Mouse (Mus musculus) yolk sac, embryonic 10.5 days (tissue): ENCODE measurements at regions not wholly inside any gene's neighbourhood (a gene's known extent, or its start where the extent isn't known, plus 50 kb on each side); places are given as distances from the start of the nearest gene placed in this dataset.

Experiments used
- DNase-seq: peaks from one replicate; pipeline ENCODE4 v3.0.0-alpha.2; 2017; ENCODE audit warnings: low spot score

DNA sequence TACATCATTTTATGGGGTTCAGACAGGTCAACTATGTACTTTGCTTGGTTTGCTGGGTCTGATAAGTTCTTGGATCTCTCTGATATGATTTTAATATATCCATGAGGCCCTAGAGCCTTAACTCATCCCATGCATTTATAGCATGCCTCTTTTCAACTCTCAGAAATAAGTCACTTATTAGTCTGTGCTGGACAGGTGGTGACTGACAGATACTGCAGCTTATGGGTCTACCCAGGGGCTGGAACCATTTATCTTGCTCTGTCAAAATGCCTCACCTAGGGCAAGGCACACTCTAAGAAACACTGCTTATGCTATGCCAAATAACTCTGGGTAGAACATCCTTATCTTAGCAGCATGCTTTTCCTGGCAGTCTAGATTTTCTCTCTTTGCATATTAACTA lies 225.6 kb downstream of the Mbnl1 start:
- DNase-seq = no peak

DNA sequence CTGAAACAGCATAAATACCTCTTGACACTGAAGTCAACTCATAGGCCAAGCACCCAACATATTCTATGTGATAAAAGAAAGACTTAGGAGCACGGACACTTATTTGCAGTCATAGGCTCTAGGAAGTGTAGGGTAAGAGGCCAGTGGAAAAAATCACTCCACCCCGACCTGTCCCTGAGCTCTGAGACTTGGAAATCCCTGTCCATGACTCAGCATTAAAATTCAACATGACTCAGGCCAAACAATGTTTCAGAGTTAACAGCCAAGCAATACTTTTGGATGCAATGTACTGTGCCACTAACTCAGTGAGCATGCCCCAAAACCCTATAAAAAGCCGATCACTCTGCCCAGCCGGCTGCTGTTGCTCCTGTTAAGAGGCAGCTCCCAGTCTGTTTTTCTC lies 234.5 kb downstream of the Mbnl1 start:
- no peak for DNase-seq

DNA sequence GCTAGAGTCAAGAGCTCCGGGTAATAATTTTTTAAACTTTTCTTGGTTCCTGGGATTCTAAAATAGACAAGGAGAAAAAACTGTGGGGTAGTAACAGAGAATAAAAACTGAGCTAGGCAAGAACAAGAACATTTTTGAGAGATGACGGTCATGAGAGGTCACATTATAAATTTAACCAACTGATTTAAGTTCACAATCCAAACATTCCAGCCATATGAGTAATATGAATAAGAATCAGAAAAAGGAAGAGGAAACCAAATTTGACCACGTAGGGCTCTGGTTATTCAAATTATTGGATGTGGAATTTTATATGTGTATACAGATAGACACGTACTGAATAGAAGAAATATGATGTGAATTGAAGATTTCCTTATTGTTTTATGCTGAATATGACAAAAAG lies 240.3 kb downstream of the Mbnl1 start:
- no peak for DNase-seq

DNA sequence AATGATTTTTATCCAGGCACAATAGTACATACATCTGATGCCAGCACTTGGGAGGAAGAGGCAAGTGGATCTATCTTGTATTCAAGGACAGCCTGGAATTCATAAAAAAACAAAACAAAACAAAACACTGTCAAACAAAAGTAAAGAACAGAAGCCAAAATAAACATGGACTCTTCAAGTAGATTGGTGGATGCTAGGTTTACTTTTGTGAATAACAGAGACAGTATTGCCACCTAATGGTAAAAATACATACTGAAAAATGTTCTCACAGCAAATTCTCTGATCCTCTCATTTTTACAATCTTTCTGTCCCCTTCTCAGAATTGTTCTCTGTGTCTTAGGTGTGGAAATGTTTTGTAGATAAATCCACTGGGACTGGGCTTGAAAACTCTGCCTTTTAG lies 247.7 kb downstream of the Mbnl1 start:
- no peak for DNase-seq

DNA sequence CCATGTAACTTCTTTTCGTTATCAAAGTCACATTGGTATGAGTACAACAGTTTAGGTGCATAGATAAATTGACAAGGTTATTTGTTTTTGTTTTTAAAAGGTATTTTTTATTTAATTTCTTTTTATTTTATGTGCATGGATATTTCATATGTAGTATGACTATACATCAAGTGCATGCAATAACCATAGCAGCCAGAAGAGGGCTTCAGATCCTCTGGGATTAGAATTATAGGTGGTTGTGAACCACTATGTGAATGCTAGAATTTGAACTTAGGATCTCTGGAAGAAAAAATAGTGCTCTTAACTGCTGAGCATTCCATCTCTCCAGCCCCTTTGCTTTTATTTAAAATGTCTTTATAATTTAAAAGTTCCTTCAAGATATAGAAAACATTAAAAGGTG lies 258.7 kb downstream of the Mbnl1 start:
- no peak for DNase-seq

DNA sequence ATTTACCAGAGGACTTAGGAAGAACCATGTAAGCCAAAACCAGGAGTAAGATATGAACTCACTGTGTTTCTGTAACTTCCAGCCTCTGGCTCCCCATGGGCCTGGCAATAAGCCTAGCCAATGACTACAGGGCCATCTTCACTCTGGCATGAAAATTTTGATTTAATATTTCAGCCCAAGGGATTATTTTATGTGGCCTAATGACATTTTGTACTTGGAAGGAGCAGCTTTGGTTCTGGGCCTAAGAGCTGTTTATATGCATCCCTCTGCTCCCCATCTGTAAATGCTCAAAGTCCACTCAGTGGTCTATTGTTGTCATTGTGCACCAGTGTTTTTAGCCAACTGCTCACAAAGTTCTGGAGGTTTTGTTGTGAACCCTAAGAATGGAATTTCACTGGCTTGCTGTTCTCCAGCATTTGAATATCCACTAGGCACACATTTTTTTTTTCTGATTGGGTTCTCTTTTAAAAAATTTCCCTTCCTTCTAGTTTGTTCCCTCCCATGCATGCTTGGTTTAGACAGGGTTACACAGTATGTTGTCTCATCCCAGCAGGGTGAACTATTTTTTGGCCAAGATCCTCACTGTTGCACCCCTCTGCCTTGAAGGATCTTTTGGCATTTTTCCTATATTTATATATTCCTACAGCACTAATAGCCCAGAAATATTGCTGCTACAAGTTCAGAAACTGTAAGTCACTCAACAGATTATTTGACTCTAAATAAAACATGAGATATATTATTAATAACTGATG lies 261.9 kb upstream of the P2ry1 start:
- DNase-seq = no peak

DNA sequence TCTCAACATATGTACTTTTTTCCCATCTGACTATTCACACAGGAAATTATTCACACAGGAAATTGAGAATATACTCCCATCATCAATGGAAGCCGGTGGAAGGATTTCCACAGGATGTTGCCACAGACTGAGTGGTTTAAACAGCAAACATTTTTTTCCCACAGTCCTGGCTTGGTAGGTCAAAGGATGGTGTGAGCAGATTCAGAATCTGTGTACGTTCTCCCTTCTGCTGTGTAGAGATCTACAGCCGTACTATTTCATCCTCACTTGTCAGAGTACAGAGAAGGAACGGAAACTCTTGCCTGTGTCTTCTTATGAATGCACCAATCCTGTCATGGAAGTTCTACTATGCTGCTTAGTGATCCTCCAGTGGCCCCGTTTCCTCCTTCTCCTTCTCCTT lies 261.2 kb upstream of the P2ry1 start:
- no peak for DNase-seq

DNA sequence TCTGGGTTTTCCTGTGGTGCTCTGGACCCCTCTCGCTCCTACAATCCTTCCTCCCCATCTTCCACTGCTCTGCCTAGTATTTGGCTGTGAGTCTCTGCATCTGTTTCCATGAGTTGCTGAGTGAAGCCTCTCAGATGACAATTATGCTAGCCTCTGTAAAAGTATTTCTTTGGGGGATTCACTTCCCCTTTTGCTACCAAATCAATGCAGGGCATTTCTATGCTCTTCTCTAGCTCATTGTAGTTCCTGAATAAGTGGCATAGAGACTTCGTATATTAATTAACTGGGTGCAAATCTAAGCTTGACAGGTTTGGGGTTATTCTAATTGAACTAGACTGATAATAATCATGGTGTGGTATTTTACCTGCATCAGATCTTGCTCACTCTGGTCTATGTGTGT lies 260.4 kb upstream of the P2ry1 start:
- no peak for DNase-seq

DNA sequence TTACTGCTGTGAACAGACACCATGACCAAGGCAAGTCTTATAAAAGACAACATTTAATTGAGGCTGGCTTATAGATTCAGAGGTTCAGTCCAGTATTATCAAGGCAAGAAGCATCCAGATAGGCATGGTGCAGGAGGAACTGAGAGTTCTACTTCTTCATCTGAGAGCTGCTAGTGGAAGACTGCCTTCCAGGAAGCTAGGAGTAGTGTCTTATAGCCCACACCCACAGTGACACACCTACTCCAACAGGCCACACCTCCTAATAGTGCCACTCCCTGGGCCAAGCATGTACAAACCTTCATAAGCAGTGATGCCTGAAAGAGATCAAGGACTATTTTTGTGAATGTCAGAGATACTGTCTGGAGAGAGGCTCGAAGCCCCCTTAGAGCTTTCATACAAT lies 257.5 kb upstream of the P2ry1 start:
- no peak for DNase-seq

DNA sequence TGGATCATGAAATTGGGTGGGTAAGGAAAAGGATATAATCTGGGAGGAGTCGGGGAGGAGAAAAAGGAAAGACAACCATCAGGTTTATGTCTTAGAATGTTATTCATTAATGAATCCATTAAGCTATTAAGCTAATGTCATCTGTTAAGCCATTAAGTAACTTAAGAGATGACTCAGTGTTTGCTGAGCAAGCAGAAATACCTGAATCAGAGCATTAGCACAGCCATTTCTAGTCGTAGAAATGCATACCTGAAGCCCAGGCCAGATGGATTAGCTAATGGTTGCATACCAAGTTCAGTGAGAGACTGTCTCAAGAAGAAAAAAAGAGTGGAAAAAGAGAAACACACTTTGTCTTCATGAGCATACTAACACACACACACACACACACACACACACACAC lies 244.0 kb upstream of the P2ry1 start:
- no peak for DNase-seq

DNA sequence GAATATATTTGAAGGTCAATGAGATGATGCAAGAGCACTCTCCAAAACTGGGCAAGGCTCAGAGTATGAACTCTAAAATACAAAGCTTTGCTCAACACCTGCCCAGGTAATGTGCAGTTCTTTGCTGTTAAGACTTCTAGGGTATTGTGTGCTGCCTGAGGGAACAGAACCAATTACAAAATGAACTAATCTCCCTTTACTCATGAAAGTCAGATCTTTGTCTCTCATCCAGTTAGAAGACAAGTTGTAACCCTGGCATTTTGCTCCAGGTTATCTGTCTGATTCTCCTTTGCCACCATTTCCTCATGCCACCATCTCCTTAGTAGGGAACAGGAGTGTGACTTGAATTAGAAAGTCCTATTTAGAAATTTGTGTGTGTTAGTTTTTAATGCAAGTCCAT lies 243.5 kb upstream of the P2ry1 start:
- DNase-seq = no peak

DNA sequence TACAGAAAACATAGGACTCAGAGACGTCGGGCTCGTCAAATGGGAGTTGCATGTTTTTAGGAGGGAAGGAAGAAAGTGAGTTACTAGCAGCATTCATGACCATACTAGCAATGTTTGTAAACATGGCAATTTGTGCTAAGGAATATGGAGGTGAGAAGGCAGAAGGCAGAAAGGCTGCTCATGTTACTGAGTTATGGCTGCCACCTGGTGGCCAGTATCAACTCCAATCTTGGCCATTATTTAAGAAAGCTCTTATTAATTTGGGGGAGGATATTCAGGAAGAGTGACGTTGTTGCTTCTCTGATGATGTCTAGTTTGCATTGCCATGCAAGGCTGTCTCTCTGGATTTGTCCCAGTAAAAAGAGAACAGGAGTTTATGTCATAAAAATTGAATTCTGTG lies 239.7 kb upstream of the P2ry1 start:
- DNase-seq = no peak

DNA sequence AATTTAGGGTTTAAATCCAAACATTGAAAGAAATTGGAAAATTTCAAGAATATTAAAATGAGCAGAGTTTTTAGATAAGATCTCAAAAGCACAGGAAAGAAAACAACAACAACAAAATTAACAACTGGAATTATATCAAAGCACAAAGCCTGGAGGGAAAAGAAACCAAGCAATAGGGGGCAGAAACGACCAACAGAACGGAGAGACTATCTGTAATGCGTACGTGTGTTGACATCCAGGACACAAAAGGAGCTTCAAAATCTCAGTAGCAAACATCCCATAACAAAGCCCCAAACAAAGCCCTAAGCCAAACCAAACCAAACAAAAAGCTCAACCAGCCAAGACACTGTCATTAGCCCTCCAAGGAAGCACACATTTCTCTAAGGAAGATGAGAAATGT lies 237.5 kb upstream of the P2ry1 start:
- DNase-seq = no peak

DNA sequence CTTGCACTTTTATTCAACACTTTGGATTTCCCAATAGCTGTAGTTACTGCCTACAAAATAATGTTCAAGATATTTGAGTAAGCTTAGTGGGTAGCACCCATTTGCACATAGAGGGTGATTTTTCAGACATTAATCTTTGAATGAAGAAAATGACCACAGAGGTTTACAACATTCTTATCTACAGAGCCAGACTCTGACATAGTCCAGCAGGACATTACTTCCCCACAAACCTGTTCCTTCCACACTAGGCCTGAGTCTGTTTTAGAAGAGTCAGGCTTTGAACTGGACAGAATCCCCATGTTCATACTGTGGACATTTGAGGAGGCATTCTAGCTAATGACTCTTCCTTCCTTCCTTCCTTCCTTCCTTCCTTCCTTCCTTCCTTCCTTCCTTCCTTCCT lies 233.6 kb upstream of the P2ry1 start:
- no peak for DNase-seq

DNA sequence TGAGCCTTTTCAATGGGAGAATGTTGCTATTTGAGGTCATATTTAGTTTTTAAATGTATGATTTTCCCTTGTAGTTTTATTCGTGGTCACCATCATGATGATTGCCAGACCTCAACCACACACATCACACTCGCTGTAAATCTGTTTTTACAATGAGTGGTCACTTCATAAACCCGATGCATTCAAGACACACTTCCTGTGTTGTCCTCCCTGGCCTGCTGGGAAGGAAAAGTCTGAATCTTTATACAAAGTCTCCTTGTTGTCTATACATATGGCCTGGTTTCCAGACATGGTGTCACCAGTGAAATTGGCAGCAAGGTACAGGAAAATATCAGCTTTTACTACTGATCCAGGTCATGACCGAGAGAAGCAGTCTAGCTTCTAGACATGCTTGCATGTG lies 230.7 kb upstream of the P2ry1 start:
- DNase-seq = no peak

DNA sequence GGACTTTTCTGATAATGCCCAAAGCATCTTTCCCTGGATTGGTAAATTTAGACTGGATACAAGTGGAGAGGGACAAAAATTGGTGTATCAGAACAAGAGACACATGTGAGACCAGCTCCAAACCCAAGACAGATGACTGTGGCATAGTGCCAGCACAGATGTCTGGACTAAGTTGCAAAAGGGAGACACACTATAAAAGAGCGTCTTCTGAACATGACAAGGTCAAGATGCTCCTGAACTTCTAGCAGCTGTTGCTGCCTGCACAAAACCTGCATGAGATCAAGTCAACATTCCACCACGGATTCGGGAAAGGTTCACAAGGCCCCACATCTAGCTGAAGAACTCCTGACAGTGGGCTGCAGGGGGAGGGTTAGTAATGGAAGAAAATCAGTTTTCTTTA lies 229.2 kb upstream of the P2ry1 start:
- no peak for DNase-seq

DNA sequence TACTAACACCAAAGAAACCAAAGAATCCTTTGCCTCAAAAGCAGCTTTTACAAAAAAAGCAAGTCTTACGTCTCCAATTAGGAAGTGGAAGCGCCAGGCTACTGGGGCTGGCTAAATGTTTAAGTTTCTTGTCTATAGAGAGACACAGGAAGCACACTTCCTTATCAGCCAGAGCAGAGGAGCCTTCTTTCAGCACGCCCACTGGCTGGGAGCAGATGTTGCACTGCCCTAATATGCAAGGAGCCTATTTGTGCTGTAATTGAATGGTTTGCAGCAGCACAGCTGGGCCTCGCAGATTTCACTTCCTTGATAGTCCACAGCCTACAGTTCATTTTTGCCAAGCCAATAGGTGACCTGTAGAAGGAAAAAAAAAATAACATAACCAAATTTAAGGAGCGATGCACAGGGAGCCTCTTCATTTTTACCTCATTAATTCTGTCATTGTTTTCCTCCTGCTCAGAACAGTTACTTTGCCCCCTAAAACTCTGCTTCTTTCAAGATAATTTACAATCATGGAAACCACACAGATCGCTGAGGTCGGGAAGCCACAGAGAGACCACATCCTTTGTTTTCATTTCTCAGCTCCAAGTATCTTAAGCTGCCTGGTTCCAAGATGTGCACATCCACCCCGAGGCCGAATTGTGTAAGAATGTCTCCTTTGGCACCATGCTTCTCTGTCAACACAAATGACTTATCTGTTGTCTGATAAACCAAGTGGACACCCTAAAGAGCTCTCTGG lies 217.3 kb upstream of the P2ry1 start:
- peak; percentile 58 for DNase-seq

DNA sequence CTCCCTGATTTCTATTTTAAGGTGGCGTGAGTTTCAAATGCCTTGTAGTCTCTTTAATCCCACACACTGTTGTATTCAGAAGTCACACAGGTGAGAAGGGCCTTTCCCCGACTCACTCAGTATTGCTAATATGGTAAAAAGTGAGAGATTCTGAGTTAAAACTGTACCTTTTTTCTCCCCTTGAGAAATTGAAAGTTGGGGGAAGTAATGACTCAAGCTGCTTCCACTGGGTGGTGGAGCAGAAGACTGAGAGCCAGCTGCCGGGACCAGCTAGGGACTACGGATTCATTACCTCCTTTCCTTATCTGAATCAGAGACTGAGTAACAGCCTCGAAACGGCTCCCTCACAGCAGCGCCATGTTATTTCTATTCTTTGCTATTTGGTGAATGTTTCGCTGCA lies 214.6 kb upstream of the P2ry1 start:
- no peak for DNase-seq

DNA sequence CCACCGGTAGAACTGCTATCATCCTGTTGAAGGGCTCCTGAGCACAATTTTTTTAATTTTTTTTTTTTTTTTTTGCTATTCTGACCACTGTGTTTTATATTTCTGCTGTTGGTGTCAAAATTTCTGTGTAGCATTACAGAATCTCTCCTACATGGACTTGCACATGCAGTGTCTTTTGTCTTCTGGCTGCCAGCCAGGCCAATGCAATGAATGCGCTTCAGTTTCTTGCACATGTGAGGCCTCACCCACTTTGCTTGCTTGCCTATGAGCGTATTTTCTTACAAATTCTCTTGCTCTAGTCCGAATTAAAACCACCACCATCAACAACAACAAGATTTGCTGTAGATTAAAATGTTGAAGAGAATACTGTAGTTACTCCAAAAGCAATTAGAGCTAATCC lies 213.2 kb upstream of the P2ry1 start:
- DNase-seq = no peak

DNA sequence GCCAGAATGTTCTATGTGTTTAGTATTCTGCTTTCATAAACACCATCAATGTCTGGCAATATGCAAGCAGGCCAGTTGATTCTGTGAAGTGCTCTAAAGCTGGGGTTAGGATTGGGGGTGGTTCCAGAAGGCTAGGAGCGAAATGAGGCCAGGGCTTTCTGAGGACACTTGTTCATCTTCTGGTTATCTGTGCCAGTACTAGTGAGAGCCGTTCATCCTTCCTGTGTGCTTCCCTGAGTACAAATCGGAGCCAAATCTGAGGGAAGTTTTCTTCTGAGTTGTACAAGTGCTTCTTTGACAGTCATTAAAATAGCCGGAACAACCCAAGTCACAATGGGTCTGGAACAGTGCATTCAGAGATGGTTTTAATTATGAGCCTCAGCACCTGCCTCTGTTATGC lies 210.4 kb upstream of the P2ry1 start:
- DNase-seq = no peak

DNA sequence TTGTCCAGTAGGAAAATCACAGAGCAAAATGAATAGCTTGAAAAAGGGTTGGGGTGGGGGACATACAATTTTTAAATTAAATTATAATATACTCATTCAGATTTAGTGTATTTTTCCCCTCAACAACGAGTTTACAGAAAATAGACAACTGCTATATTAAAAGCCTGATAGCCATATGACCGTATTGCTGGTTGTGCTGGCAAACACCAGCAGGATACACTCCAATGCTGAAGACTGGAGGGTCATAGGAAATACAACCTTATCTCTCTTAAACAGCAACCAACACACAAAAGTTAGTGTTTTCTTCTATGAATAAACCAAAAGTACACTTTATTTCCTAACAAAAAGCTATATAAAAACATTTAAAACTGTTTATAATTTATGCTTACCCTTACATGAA lies 206.4 kb upstream of the P2ry1 start:
- no peak for DNase-seq

DNA sequence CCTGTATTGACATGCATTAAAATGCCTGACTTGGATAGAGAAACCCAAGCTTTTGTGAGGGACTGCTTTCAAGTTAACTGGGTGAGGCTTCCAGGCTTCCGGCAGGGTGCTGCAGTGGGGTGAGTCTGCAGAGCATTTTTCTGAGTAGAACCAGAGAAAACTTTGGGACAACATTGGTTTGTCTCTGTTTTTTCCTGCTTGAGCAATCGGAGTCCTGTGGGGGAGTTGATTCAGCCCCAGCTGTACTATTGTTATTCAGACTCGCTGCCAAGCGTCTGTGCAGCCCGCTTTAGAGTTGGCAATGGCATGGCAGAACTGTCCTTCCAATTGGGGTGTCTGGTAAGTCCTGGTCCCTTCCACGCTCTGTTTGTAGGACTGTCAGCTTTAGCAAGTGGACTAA lies 204.8 kb upstream of the P2ry1 start:
- no peak for DNase-seq

DNA sequence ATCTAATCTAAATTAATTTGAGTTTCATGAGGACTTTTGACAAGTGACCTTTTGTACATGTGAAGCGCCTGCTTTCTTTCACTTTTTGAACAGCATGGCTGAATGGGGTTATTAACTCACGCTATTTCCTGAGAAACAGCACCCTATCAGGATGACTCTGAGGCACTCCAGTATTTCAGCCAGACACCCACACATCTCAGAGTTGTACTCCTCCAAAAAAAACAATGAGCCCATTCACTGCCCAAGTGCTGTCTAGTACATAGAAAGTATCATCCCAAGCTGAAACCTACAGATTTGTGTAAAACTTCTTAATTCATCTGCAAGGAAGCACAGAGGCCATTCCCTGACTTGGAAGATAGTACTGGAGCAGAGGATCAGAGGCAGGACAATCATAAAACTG lies 204.1 kb upstream of the P2ry1 start:
- DNase-seq = no peak

DNA sequence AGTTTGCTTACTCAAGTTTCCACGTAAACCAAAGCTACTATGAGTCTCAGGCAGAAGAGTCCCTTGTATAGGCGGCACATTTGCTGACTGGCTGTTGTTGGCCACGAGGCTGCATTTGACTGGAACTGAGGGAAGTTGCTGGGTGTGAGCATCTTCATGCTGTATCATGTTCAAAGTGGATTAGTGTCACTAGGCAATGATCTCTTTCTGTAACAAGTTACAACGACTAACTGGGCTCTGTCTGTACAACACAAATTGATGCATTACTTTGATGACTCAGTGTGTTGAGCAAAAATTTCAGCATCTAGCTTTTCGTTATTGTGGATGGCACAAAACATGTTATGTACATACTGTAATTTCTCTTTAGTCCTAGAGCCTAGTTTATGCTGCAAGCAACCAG lies 203.7 kb upstream of the P2ry1 start:
- no peak for DNase-seq
